8 mouse cellular contexts compared by ENCODE assay signal in the genomic region with DNA sequence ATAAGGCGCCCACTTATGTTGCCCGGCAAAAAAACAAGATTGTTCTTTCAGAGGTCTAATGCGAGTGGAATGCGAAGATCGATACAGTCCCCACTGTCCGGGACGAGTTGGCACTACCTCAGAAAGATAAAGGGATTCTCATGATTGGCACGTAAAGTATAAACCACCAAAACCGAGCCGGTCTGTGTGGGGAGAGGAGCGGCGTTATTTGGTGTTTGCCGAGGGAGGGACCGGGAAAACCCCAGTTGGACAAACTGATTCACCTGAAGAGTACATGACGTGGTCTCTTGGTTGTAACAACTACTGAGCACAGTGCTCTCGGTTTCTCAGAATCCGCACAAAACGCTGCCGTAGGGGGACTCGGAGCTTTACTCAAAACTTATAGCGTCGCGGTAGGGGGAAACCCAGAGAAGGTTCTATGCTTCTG. TPM values are rescaled to one million over a fixed set of nuclear protein-coding genes. Genes with fewer than 3 reads are reported as not detected.
A peak's percentile ranks its signal among the peaks of the same experiment; 100 is the strongest.
DNase-seq lines count a peak whose midpoint lies in the region; ATAC-seq and TF ChIP-seq lines count a peak whose summit lies in the region.

No protein-coding gene starts in this region.

- no peaks in the 10 kb centered on the region for H3K27me3 ChIP-seq in cerebellum, adult 2 months (ENCODE audit: control insufficient read depth, insufficient read depth, low read length)
- no peaks in the 10 kb centered on the region for H3K27me3 ChIP-seq in forebrain, embryonic 12.5 days
- H3K27me3 ChIP-seq in neural tube, embryonic 14.5 days (ENCODE audit: control insufficient read depth, insufficient read depth, low read length): no peaks in the 10 kb centered on the region

- no peak for TF ChIP-seq POLR2A in cerebellum, adult 2 months (IDR thresholded peaks at IDR 0.05; ENCODE audit: borderline replicate concordance, insufficient read depth, low read length)

- H3K4me3 ChIP-seq in cerebellum, adult 2 months (replicated peaks; ENCODE audit: insufficient read depth, low read depth, low read length): peak overlapping the region; percentile 97
- peak overlapping the region; percentile 64 for H3K4me3 ChIP-seq in forebrain, embryonic 12.5 days (replicated peaks)
- peak overlapping the region; percentile 53 for H3K4me3 ChIP-seq in neural tube, embryonic 14.5 days (ENCODE audit: low read depth, low read length)

- ATAC-seq in forebrain, embryonic 12.5 days (ENCODE audit: low FRiP score): no peak
- ATAC-seq in neural tube, embryonic 14.5 days (ENCODE audit: low read depth): no peak

- WGBS in cerebellum, adult 2 months: under 1% methylated on average over 23 of the region's 23 CpGs
- WGBS in forebrain, embryonic 12.5 days: under 1% methylated on average over 23 of the region's 23 CpGs
- under 1% methylated on average over 23 of the region's 23 CpGs for WGBS in neural tube, embryonic 14.5 days

- no peak for DNase-seq in cerebellum, adult 2 months
- DNase-seq in cerebellum, postnatal 25 days: no peak
- DNase-seq in B cell, adult 2 months: peak; percentile 46 to 47
- peak; percentile 55 for DNase-seq in liver
- no peak for DNase-seq in layer of hippocampus, adult 8-10 months (ENCODE audit: low spot score in 2 of 2)
- no peak for DNase-seq in gastrocnemius, adult 8-10 months (ENCODE audit: low spot score in 2 of 2)

- H3K4me2 ChIP-seq in forebrain, embryonic 12.5 days: peak overlapping the region; percentile 80
- peak overlapping the region; percentile 53 for H3K4me2 ChIP-seq in neural tube, embryonic 14.5 days (ENCODE audit: low read depth, low read length)

- no peaks in the 10 kb centered on the region for H3K9me3 ChIP-seq in forebrain, embryonic 12.5 days
- H3K9me3 ChIP-seq in neural tube, embryonic 14.5 days (ENCODE audit: control insufficient read depth, low read length): no peaks in the 10 kb centered on the region

- peaks cover 5% of the 10 kb centered on the region for H3K4me1 ChIP-seq in cerebellum, adult 2 months (ENCODE audit: control insufficient read depth, insufficient read depth, low read length)
- H3K4me1 ChIP-seq in forebrain, embryonic 12.5 days: peaks cover 55% of the 10 kb centered on the region
- H3K4me1 ChIP-seq in neural tube, embryonic 14.5 days (ENCODE audit: control insufficient read depth, insufficient read depth, low read length): peaks cover 26% of the 10 kb centered on the region

- peak overlapping the region; percentile 54 for H3K9ac ChIP-seq in forebrain, embryonic 12.5 days
- 0 out of 2 replicates have a peak overlapping the region, but pooled peaks have one; percentile 44 for H3K9ac ChIP-seq in neural tube, embryonic 14.5 days (replicated peaks; ENCODE audit: low read depth, low read length)

- TF ChIP-seq CTCF in cerebellum, adult 2 months (IDR thresholded peaks at IDR 0.05; ENCODE audit: borderline replicate concordance, insufficient read depth, low read depth, low read length): no peak

- no peak overlapping the region for H3K27ac ChIP-seq in cerebellum, adult 2 months (ENCODE audit: insufficient read depth, low read length)
- peak overlapping the region; percentile 84; the same call in 1 of the 2 replicates for H3K27ac ChIP-seq in forebrain, embryonic 12.5 days
- no peak overlapping the region for H3K27ac ChIP-seq in neural tube, embryonic 14.5 days (ENCODE audit: low read depth, low read length)

- H3K36me3 ChIP-seq in forebrain, embryonic 12.5 days (replicated peaks): peaks cover 27% of the 10 kb centered on the region
- peaks cover 24% of the 10 kb centered on the region for H3K36me3 ChIP-seq in neural tube, embryonic 14.5 days (ENCODE audit: control insufficient read depth, insufficient read depth, low read length)

RNA-seq across cellular contexts. Expression of a gene that starts 0.4 kb away (rescaled TPM):
- polyA plus RNA-seq in cerebellum, adult 2 months (2012; rRNA removed): 147 and 158 TPM in 2 replicates
- 5.5 and 6.9 TPM in 2 replicates for polyA plus RNA-seq in forebrain, embryonic 12.5 days (2016; fragmentation: Nextera tagmentation; extraction: Ambion mirVana)
- polyA plus RNA-seq in neural tube, embryonic 14.5 days (2014; fragmentation: Nextera tagmentation; extraction: Ambion mirVana): 14.6 and 16.7 TPM in 2 replicates
- total RNA-seq in layer of hippocampus, adult 8-10 months (2022): 10 to 100 TPM; 16.6 to 24.8 (median 23.8) TPM
- total RNA-seq in gastrocnemius, adult 8-10 months (2022): 1 to 10 TPM in 1 of 4 experiments, under 1 TPM in 3; 0.56 to 1.7 (median 0.64) TPM

RNA-seq across cellular contexts. Expression of a gene that starts 0.4 kb away (rescaled TPM):
- 4.8 and 5.8 TPM in 2 replicates for polyA plus RNA-seq in cerebellum, adult 2 months (2012; rRNA removed)
- 8.8 and 9.4 TPM in 2 replicates for polyA plus RNA-seq in forebrain, embryonic 12.5 days (2016; fragmentation: Nextera tagmentation; extraction: Ambion mirVana)
- 3.9 and 6.1 TPM in 2 replicates for polyA plus RNA-seq in neural tube, embryonic 14.5 days (2014; fragmentation: Nextera tagmentation; extraction: Ambion mirVana)
- 1 to 10 TPM; 3.0 to 3.5 (median 3.3) TPM for total RNA-seq in layer of hippocampus, adult 8-10 months (2022)
- total RNA-seq in gastrocnemius, adult 8-10 months (2022): under 1 TPM; 0.19 to 0.73 (median 0.50) TPM

RNA-seq across cellular contexts. Expression of a gene that starts 6.5 kb away (rescaled TPM):
- 1,121 and 1,182 TPM in 2 replicates for polyA plus RNA-seq in cerebellum, adult 2 months (2012; rRNA removed)
- polyA plus RNA-seq in forebrain, embryonic 12.5 days (2016; fragmentation: Nextera tagmentation; extraction: Ambion mirVana): 931 and 997 TPM in 2 replicates
- 906 and 951 TPM in 2 replicates for polyA plus RNA-seq in neural tube, embryonic 14.5 days (2014; fragmentation: Nextera tagmentation; extraction: Ambion mirVana)
- 100 to 1,000 TPM; 606 to 878 (median 722) TPM for total RNA-seq in layer of hippocampus, adult 8-10 months (2022)
- 100 to 1,000 TPM; 671 to 835 (median 744) TPM for total RNA-seq in gastrocnemius, adult 8-10 months (2022)

RNA-seq across cellular contexts. Expression of a gene that starts 11.3 kb away (rescaled TPM):
- polyA plus RNA-seq in cerebellum, adult 2 months (2012; rRNA removed): 36.6 and 38.1 TPM in 2 replicates
- 44.5 and 49.8 TPM in 2 replicates for polyA plus RNA-seq in forebrain, embryonic 12.5 days (2016; fragmentation: Nextera tagmentation; extraction: Ambion mirVana)
- polyA plus RNA-seq in neural tube, embryonic 14.5 days (2014; fragmentation: Nextera tagmentation; extraction: Ambion mirVana): 61.5 and 63.9 TPM in 2 replicates
- 10 to 100 TPM; 28.2 to 39.4 (median 36.4) TPM for total RNA-seq in layer of hippocampus, adult 8-10 months (2022)
- total RNA-seq in gastrocnemius, adult 8-10 months (2022): 1 to 10 TPM; 1.6 to 5.5 (median 3.4) TPM

RNA-seq across cellular contexts. Expression of a gene that starts 11.5 kb away (rescaled TPM):
- 21.6 and 22.3 TPM in 2 replicates for polyA plus RNA-seq in cerebellum, adult 2 months (2012; rRNA removed)
- 121 and 127 TPM in 2 replicates for polyA plus RNA-seq in forebrain, embryonic 12.5 days (2016; fragmentation: Nextera tagmentation; extraction: Ambion mirVana)
- 56.5 and 77.9 TPM in 2 replicates for polyA plus RNA-seq in neural tube, embryonic 14.5 days (2014; fragmentation: Nextera tagmentation; extraction: Ambion mirVana)
- total RNA-seq in layer of hippocampus, adult 8-10 months (2022): 10 to 100 TPM in 3 of 4 experiments, 1 to 10 TPM in 1; 9.2 to 11.1 (median 10.4) TPM
- total RNA-seq in gastrocnemius, adult 8-10 months (2022): 1 to 10 TPM; 2.9 to 3.5 (median 3.2) TPM

Comparison
In these comparisons a context has a peak if more than half of its experiments do, and no peak if none do; other contexts are left out.
1. DNase-seq: peak in B cell, adult 2 months (2 of 2) and liver (single experiment); none in cerebellum, adult 2 months (0 of 2), cerebellum, postnatal 25 days (0 of 2), layer of hippocampus, adult 8-10 months (0 of 2) and gastrocnemius, adult 8-10 months (0 of 2).
2. Peak in every context shown above with its lines, with median percentiles within 50 percentile points of each other: H3K4me3 ChIP-seq.